Mouse (Mus musculus): ENCODE measurements around the gene Osbpl5. TPM values are rescaled to one million over a fixed set of nuclear protein-coding genes. Genes with fewer than 3 reads are reported as not detected.
"Not testable (repeated sequence)": the region's sequence is repeated elsewhere in the genome, so short reads cannot be mapped to it uniquely, and the experiment has no call there.

Gene Osbpl5
- total RNA-seq, 2 experiments from 2014 or later: 38.2 to 42.3 TPM

- intact Hi-C loops (cut with DNase I): no loop called here
- no peak for DNase-seq (ENCODE audit: extremely low spot score in 1 of 2, low spot score in 2 of 2)
Measured at GRCm38 (mm10) chr7:143717811-143718210, 39.0 kb downstream of the Osbpl5 start.

- intact Hi-C loops (cut with DNase I): no loop called here
Measured at GRCm38 (mm10) chr7:143713421-143713820, 43.4 kb downstream of the Osbpl5 start.

GRCm38 (mm10) chr7:143712771-143713348 is 43.9 kb downstream of the Osbpl5 start:
- no peak for DNase-seq (ENCODE audit: extremely low spot score in 1 of 2, low spot score in 2 of 2)
- intact Hi-C loops (cut with DNase I): no loop called here

More at GRCm38 (mm10) chr7:143713421-143713820, 43.4 kb downstream of the Osbpl5 start:
- no peak for DNase-seq (ENCODE audit: extremely low spot score in 1 of 2, low spot score in 2 of 2)

GRCm38 (mm10) chr7:143712023-143712422 is 44.8 kb downstream of the Osbpl5 start:
- intact Hi-C loops (cut with DNase I): no loop called here
- no peak for DNase-seq (ENCODE audit: extremely low spot score in 1 of 2, low spot score in 2 of 2)

- DNase-seq (ENCODE audit: extremely low spot score in 1 of 2, low spot score in 2 of 2): no peak
- intact Hi-C loops (cut with DNase I): no loop called here
Measured at GRCm38 (mm10) chr7:143711381-143711780, 45.4 kb downstream of the Osbpl5 start.

GRCm38 (mm10) chr7:143709395-143709794 is 47.4 kb downstream of the Osbpl5 start:
- DNase-seq (ENCODE audit: extremely low spot score in 1 of 2, low spot score in 2 of 2): no peak
- intact Hi-C loops (cut with DNase I): no loop called here

- intact Hi-C loops (cut with DNase I): loop anchor here (2.0 kb wide), 1 partner anchor 42 kb away; no protein-coding TSS in a partner anchor
- DNase-seq (ENCODE audit: extremely low spot score in 1 of 2, low spot score in 2 of 2): peak; percentile 89 to 93
Measured at GRCm38 (mm10) chr7:143706697-143707438, 49.9 kb downstream of the Osbpl5 start.

GRCm38 (mm10) chr7:143696140-143696539 is 60.6 kb downstream of the Osbpl5 start:
- intact Hi-C loops (cut with DNase I): no loop called here

GRCm38 (mm10) chr7:143694550-143694949 is 62.2 kb downstream of the Osbpl5 start:
- peak in 1 of 2 experiments; percentile 12 for DNase-seq (ENCODE audit: extremely low spot score in 1 of 2, low spot score in 2 of 2)
- intact Hi-C loops (cut with DNase I): loop anchor here (5.0 kb wide), 1 partner anchor 112 kb away; no protein-coding TSS in a partner anchor

More at GRCm38 (mm10) chr7:143696140-143696539, 60.6 kb downstream of the Osbpl5 start:
- peak in 1 of 2 experiments; percentile 27 for DNase-seq (ENCODE audit: extremely low spot score in 1 of 2, low spot score in 2 of 2)

- intact Hi-C loops (cut with DNase I): loop anchor here (5.0 kb wide), 1 partner anchor 111 kb away; no protein-coding TSS in a partner anchor
- DNase-seq (ENCODE audit: extremely low spot score in 1 of 2, low spot score in 2 of 2): peak in 1 of 2 experiments; percentile 21
Measured at GRCm38 (mm10) chr7:143692746-143693510, 63.9 kb downstream of the Osbpl5 start.

- intact Hi-C loops (cut with DNase I): loop anchor here (5.0 kb wide), 1 partner anchor 110 kb away; no protein-coding TSS in a partner anchor
- no peak for DNase-seq (ENCODE audit: extremely low spot score in 1 of 2, low spot score in 2 of 2)
Measured at GRCm38 (mm10) chr7:143691909-143692308, 64.9 kb downstream of the Osbpl5 start.

GRCm38 (mm10) chr7:143691181-143691580 is 65.6 kb downstream of the Osbpl5 start:
- intact Hi-C loops (cut with DNase I): loop anchor here (5.0 kb wide), 1 partner anchor 109 kb away; no protein-coding TSS in a partner anchor
- DNase-seq (ENCODE audit: extremely low spot score in 1 of 2, low spot score in 2 of 2): no peak

- intact Hi-C loops (cut with DNase I): loop anchor here (5.0 kb wide), 1 partner anchor 108 kb away; no protein-coding TSS in a partner anchor
- DNase-seq (ENCODE audit: extremely low spot score in 1 of 2, low spot score in 2 of 2): no peak
Measured at GRCm38 (mm10) chr7:143689946-143690345, 66.8 kb downstream of the Osbpl5 start.

GRCm38 (mm10) chr7:143689481-143689880 is 67.3 kb downstream of the Osbpl5 start:
- intact Hi-C loops (cut with DNase I): no loop called here
- DNase-seq (ENCODE audit: extremely low spot score in 1 of 2, low spot score in 2 of 2): no peak

GRCm38 (mm10) chr7:143686676-143687075 is 70.1 kb downstream of the Osbpl5 start:
- DNase-seq (ENCODE audit: extremely low spot score in 1 of 2, low spot score in 2 of 2); intact Hi-C loops (cut with DNase I): not testable (repeated sequence)

- intact Hi-C loops (cut with DNase I); DNase-seq (ENCODE audit: extremely low spot score in 1 of 2, low spot score in 2 of 2): not testable (repeated sequence)
Measured at GRCm38 (mm10) chr7:143686191-143686590, 70.6 kb downstream of the Osbpl5 start.

GRCm38 (mm10) chr7:143685359-143686067 is 71.3 kb downstream of the Osbpl5 start, which contains the start of gene Tnfrsf23:
TSS of gene Tnfrsf23 (minus strand) at chr7:143685872.
- intact Hi-C loops (cut with DNase I): no loop called here
- DNase-seq (ENCODE audit: extremely low spot score in 1 of 2, low spot score in 2 of 2): peak; percentile 62 to 81

- DNase-seq (ENCODE audit: extremely low spot score in 1 of 2, low spot score in 2 of 2): not testable (repeated sequence)
Measured at GRCm38 (mm10) chr7:143684569-143684968, 72.2 kb downstream of the Osbpl5 start.

More at GRCm38 (mm10) chr7:143684569-143684968, 72.2 kb downstream of the Osbpl5 start:
- intact Hi-C loops (cut with DNase I): loop anchor here (5.0 kb wide), 1 partner anchor 47 kb away; no protein-coding TSS in a partner anchor

Data from left cerebral cortex, postnatal 10 days (tissue).